Mouse (Mus musculus): ENCODE results near the gene Ano3.

Ano3 gene

GRCm38 (mm10) chr2:110806302-110807093, 144.2 kb downstream of the Ano3 start:
- no peak for DNase-seq (ENCODE audit: low spot score)

DNA sequence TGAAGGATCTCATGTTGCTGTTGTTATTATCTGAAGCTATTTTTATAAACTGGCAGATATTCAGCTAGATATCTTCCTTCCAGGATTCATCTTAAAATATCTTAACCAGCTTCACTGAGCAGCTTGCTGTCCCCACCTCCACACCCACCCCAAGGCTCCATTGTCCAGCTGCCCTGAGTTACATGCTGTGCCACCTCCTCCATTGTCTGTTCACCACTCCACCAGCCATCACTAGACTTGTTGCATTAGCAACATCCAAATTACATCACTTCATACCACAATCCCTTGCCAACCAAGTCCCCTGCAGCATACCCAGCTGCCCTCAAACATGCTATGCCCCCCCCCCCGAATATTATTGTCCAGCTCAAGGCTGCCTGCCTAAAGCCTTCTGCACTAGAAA, 154.8 kb downstream of the Ano3 start:
- DNase-seq (ENCODE audit: low spot score): no peak

GRCm38 (mm10) chr2:110795433-110795832, 155.3 kb downstream of the Ano3 start:
- no peak for DNase-seq (ENCODE audit: low spot score)

- no peak for DNase-seq (ENCODE audit: low spot score)
Measured at GRCm38 (mm10) chr2:110787396-110787795, 163.3 kb downstream of the Ano3 start.

GRCm38 (mm10) chr2:110759434-110759833, 191.3 kb downstream of the Ano3 start:
- DNase-seq (ENCODE audit: low spot score): no peak

- no peak for DNase-seq (ENCODE audit: low spot score)
Measured at GRCm38 (mm10) chr2:110757556-110757955, 193.2 kb downstream of the Ano3 start.

DNA sequence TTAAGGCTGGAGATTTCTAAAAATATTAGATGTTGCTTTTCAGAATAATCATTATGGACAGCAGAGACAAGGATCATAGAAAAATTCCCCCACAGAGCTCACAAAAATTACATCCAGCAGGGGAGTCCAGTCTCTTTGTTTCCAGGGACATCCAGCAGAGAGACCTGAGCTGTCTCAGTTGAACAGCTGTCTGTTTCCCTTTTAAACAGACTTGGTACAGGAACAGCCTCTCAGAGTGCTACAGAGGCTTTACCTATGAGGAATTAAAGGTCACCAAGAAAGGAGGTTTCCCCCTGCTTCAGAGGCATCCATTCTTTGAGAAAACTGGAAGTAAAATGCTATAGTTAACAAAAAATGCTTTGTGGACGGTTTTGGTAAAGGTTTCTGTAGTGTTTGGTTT, 210.2 kb downstream of the Ano3 start:
- no peak for DNase-seq (ENCODE audit: low spot score)

DNA sequence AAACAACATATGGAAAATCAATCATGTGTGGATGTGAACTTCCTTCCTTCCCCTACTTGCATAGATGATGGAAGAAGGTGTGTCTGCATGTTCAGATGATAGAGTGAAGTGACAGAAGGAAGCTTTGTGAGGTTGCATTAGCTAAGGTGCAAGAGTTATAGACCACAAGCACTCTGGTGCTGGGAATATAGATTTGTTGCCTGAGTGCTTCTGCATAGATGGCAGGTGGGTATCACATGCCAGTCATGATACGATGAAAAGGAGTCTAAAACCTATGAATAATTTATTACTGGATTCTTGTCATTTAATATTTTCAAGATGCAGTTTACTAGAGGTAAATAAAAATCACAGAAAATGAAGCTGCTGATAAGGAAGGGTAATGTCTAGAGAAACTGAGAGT, 210.9 kb downstream of the Ano3 start:
- DNase-seq (ENCODE audit: low spot score): no peak

DNA sequence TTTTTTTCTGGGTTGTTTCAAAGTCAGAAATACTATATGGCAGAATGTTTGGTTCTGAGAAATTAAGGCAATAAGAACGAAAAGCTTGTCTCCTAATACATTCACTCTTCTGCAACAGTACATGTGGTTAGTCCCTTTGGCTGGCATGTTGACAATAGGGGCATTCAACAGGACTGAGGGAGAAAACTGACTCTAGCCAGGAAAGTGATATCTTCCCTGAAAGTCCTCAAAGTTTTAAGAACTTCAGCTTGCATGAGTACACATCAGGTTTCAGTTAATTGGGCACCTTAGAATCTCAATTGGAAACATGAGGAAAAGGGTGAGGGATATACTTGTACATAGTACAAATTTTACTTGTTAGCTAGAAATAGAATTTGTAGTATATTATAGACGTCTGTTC, 212.7 kb downstream of the Ano3 start:
- DNase-seq (ENCODE audit: low spot score): peak; percentile 4

GRCm38 (mm10) chr2:110737236-110737635, 213.5 kb downstream of the Ano3 start:
- peak; percentile 5 for DNase-seq (ENCODE audit: low spot score)

DNA sequence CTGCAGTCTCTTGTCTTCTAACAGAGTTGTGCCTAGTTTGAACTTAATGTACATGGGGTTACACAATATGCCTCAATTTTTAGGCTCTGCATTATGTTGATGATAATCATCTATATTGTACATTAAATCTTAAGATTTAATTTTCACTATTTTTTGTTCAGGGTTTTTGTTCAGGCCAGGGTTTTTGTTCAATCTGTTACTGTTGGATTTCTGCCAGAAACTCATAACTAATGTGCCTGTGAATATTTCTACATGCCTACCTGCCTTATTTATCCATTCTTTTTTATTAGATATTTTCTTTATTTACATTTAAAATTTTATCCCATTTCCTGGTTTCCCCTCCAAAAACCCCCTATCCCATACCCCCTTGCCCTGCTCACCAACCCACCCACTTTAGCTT, 224.6 kb downstream of the Ano3 start:
- no peak for DNase-seq (ENCODE audit: low spot score)

DNA sequence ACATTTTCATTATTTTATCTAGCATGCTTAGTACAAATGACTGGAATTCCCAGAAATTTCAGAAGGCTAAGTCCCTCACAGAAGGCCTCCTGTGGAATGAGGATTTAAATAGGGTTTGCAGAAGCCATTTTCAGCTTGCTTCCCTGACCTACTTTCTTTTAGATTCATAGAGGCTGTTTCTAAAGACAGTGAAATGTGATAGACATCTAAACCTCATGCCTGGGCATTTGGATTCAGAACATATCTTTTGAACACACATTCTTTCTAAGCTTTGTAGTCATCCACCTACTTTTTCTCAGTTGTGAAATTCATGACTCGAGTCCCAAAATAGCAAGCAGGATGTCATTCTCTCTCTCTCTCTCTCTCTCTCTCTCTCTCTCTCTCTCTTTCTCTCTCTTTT, 228.5 kb downstream of the Ano3 start:
- DNase-seq (ENCODE audit: low spot score): no peak

- DNase-seq (ENCODE audit: low spot score): no peak
Measured at GRCm38 (mm10) chr2:110721290-110721753, 229.4 kb downstream of the Ano3 start, which contains the start of gene Muc15. Gene Muc15, plus strand, starts transcription at chr2:110721340.

GRCm38 (mm10) chr2:110719051-110719450, 231.7 kb downstream of the Ano3 start:
- no peak for DNase-seq (ENCODE audit: low spot score)

GRCm38 (mm10) chr2:110710055-110710720, 240.5 kb downstream of the Ano3 start:
- DNase-seq (ENCODE audit: low spot score): no peak

DNA sequence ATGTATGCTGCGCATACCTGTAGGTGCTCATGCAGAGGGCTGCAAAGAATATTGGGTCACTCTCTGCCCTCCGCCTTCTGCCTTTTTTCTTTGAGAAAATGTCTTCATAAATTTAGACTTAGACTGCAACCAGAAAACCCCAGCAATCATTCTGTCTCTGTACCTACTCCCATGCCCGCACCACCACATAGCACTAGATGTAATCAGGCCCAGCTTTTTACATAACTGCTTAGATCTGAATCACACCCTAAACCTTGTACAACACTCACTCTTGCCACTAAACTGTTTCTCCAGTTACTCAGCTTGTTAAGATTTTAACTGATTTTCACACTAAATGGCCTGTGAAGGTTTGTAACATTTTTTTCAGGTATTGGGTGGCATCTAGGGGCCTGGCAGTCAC, 241.3 kb downstream of the Ano3 start:
- no peak for DNase-seq (ENCODE audit: low spot score)

GRCm38 (mm10) chr2:110671071-110671624, 279.6 kb downstream of the Ano3 start:
- DNase-seq (ENCODE audit: low spot score): no peak

GRCm38 (mm10) chr2:110663329-110663728, 287.4 kb downstream of the Ano3 start:
- DNase-seq (ENCODE audit: low spot score): peak; percentile 63

DNA sequence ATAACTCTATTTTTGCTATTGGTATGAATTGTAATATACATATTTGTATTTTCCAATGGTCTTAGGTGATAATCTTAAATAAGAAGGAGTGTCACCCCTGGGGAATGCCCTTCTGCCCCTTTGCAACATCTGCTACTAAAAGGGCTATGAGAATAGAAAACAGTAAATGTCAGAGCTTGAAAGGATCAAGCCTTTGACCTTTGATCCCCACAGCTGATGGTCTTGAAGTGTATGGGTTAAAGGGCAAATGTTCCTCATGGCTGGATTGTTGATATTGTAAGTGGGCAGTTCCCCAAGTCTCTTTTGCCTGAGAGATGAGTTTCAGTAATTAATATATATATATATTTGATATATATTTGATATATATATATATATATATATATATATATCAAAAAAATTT, 305.9 kb downstream of the Ano3 start:
- DNase-seq (ENCODE audit: low spot score): peak; percentile 63

GRCm38 (mm10) chr2:110644358-110644757, 306.4 kb downstream of the Ano3 start:
- no peak for DNase-seq (ENCODE audit: low spot score)
